Mouse (Mus musculus): ENCODE data around the gene Serpina9.

DNA sequence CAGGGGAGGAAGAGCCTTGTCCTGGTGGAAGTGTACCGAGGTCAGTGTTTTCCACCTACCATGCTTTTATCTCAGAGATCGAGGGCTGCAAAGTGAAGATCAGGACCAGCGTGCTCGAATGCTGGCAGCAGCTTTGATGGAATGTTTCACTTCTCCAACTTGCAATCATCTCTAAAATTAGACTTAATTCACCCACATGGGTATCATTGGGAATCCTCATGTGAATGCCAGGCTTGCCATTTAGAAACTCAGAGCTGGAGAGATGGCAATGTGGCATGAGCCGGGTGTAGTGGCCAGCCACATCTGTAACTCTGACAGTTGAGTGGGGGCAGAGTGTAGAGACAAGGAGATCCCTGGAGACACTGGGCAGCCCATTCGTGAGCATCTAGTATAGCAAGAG, 46.6 kb upstream of the Serpina9 start:
- no peak for TF ChIP-seq EP300 (IDR thresholded peaks at IDR 0.05; ENCODE audit: insufficient read depth, low read depth, low read length)
- no peak for TF ChIP-seq CTCF (IDR thresholded peaks at IDR 0.05)
- no peak for TF ChIP-seq POLR2A (IDR thresholded peaks at IDR 0.05; ENCODE audit: insufficient read depth, low read depth, low read length)
